Mouse (Mus musculus) E14TG2a.4 (cell line): ENCODE measurements at regions not wholly inside any gene's neighbourhood (a gene's known extent, or its start where the extent isn't known, plus 50 kb on each side); places are given as distances from the start of the nearest gene placed in this dataset.
A peak's percentile ranks its signal among the peaks of the same experiment; 100 is the strongest.

ENCODE experiments used
- CTCF ChIP-seq: conservative IDR thresholded peaks from 2 replicates; pipeline ENCODE4 v1.5.1; 2014; ENCODE audit warnings: low read length
- POU5F1 ChIP-seq: IDR thresholded peaks from 2 replicates; pipeline ENCODE4 v1.6.1; 2014; ENCODE audit warnings: low read length, borderline replicate concordance

DNA sequence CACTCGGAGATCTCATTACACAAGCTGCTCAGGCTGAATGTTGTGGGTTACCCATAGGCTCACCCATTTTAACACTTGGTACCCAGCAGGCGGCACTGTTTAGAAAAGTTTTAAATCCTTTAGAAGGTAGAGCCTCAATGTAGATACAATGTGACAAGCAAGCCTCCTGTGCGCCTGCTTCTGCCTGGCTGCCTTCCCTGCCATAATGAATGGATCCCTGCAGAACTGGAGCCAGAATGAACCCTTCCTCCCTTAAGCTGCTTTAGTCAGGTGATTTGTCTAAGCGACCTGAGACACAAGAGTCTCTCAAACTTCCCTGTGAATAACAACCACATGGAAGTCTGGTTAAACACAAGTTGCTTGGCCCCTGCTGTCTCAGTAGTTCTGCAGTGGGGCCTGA is 64.7 kb upstream of the Gm10181 start:
- TF ChIP-seq CTCF (0 out of 2 replicates have a peak, but pooled peaks have one; percentile 4), POU5F1 (no peak)
